Mouse (Mus musculus) gastrocnemius, postnatal 4 days (tissue): ENCODE data around the gene Ccn2. TPM values are rescaled to one million over a fixed set of nuclear protein-coding genes. Genes with fewer than 3 reads are reported as not detected.

ENCODE experiments used
- DNase-seq, 2 experiments: peaks; one replicate each; pipeline ENCODE4 v3.0.0; 2021 to 2022; ENCODE audit warnings: low spot score in 2 of 2, mixed read lengths in 2 of 2
- long read RNA-seq, 2 experiments: library from polyadenylated mRNA; stranded (forward); transcript quantifications; one replicate each; pipeline ENCODE4 v2.0.0; 2021
- total RNA-seq, 2 experiments: library from RNA; stranded (reverse); gene quantifications; 2 replicates each; pipeline ENCODE4 v1.2.3; 2021

The Ccn2 gene
- 10 to 100 TPM; 29.5 to 40.8 TPM for total RNA-seq
- long read RNA-seq, experiment 1, transcript Ccn2-201 (5 exons, 2,398 nt), result major isoform, 28 of 38 reads
- long read RNA-seq, experiment 1, partial matches to known transcripts, result 7 of 38 reads
- long read RNA-seq, experiment 1, other reads (novel, unspliced or antisense), result 3 of 38 reads
- long read RNA-seq, experiment 2, transcript Ccn2-201 (5 exons, 2,398 nt), result major isoform, 27 of 33 reads
- long read RNA-seq, experiment 2, partial matches to known transcripts, result 6 of 33 reads
- long read RNA-seq, experiment 2, other reads (novel, unspliced or antisense), result 0 of 33 reads

DNA sequence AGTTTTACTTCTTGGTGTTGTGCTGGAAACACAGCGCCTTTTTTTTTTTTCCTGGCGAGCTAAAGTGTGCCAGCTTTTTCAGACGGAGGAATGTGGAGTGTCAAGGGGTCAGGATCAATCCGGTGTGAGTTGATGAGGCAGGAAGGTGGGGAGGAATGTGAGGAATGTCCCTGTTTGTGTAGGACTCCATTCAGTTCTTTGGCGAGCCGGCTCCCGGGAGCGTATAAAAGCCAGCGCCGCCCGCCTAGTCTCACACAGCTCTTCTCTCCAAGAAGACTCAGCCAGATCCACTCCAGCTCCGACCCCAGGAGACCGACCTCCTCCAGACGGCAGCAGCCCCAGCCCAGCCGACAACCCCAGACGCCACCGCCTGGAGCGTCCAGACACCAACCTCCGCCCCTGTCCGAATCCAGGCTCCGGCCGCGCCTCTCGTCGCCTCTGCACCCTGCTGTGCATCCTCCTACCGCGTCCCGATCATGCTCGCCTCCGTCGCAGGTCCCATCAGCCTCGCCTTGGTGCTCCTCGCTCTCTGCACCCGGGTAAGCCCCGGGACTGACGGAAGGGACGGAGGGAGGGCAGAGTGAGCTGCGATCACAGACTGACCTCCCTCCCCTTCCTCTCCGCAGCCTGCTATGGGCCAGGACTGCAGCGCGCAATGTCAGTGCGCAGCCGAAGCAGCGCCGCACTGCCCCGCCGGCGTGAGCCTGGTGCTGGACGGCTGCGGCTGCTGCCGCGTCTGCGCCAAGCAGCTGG lies at the start of gene Ccn2:
Gene Ccn2 (plus strand): TSS at position 193 of the 753 bp plus-strand sequence.
- peak; percentile 70 to 87 for DNase-seq

DNA sequence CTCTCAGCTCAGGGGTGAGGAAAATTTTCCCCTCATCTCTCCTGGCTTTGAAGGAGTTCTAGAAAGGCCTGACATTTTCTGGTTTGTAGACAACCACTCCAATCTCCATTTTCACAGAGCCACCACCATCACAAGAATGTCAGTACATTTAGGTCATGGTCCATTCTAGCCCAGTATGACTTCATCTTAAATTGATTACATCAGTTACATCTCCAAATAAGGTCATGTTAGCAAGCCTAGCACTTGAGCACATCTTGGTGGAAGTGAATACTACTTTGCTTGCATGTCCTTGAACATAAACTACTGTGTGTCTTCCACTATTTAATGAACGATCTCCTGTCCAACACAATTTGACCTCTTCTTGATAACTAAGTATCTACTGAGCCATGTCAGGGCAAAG lies 42.4 kb upstream of the Ccn2 start:
- DNase-seq, result no peak

DNA sequence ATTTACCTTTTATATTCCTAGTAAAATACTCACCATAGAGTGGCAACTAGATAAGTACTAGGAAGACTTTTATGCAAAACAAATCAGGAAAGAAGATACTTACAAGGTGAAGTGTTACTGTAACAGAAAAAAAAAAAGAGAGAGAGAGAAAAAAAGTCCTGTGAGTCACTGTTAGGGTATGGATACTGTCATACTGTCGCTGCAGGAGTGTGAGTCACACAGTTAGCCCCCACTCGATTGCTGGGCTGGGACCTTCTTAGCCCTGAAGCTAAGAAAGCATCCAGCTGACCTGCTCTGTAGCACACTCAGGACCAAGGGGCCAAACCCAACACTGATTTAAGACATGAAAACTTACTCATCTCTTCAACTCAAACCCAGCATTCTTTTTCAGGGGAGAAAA lies 41.2 kb upstream of the Ccn2 start:
- no peak for DNase-seq

DNA sequence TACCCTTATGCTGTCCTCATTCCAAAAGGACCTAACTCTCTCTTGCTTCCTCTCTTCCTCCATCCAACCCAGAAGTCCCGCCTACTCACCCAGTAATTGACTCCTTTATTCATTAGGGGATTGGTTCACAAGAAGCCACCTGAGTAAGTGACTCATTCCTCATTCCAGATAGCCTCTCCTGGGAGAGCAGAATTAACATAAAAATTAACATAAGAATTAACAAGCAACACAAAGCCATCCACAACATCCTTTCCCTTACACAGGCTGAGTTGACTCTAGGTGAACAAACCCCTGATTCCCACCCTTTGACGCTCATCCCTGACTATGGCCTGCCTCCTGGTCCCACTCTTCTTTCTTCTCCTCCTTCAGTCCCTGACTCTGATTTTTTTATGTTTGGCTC lies 36.9 kb upstream of the Ccn2 start:
- DNase-seq, result no peak

DNA sequence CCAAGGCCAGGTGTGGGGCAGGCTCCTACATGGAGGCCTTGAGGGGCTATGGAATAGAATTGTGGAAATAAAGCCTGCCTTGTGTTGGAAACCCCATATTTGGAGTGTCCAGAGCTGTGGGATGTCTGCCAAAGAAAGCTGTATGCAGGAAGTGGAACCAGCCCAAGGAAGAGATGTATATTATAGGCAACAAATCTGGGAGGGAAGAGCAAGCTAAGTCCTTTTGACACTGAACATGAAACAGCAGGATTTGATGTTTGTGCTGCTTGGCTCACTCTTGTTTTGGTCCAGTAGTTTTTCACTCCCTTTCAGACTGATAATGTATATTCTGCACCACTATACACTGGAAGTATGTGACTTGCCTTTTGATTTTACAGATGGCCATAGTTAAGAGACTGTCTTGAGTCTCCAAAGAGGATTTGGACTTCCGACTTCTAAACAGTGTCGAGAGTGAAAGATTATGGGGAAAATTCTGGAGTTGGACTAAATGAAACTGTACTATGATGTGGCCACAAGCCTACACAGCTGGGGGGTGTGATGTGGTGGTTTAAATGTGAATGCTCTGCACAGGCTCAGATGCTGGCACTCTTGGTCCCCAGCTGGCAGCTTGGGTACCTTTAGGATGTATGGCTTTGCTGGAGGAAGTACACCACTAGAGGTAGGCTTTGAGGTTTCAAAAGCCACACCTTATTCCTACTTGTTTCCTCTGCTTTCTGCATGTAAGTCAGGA lies 25.4 kb upstream of the Ccn2 start:
- DNase-seq, result no peak

DNA sequence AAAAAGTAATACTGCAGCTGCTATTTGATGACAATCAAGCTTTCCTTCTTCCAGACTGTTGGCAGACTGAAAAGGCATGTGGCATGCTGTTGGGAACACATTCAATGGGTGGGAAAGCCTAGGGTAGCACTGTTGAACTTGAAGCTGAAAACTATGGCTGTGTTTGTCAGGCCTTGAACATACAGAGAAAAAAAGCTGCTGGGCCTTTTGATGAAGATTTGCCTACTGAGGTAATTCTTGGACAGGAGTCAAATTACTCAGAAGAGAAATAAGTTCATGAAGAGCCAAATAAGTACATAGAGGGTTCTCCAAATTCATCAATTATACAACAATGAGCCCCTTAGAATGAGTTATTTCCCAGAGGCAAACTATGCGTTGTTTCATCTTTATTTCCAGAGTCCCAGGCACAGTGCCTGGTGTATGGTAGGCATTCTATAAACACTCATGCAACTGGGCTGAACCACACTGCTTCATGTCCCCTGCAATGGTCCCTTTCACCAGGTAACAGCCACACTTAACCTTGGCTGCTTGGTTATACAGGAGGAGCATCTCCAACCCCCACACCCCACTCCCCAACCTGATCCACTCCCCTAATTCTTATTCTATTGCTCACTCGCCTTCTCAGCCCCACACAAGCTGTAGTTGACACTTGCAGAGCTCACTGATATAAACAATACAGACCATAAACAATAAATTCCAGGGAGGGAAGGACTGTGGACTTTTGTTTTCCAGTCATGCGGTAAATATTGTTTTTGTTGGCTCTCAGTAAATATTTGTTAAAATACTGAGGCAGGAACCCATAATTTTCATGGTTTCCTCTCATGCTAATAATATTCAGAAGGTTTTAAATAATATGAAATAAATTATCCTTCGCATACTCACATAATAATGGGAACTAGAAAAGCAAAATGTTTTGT lies 22.9 kb upstream of the Ccn2 start:
- DNase-seq, result no peak

DNA sequence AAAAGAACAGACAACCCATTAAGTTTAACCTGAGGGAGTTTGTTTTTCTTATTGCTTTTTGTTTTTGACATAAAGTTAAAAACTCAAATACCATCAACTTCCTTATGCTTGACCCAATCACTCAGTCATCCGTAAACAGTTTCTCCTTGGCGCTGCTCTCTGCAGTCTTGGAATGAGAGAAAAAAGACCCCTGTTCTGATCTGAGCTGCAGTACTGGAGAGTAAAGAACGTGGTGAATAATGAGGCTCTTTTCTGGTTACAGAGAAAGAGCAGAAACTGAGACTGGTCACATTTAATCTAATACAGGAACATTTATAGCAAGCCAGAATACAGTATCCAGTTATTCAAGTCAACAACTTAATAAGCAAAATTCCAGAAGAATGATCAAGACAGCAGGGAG lies 21.8 kb upstream of the Ccn2 start:
- no peak for DNase-seq

DNA sequence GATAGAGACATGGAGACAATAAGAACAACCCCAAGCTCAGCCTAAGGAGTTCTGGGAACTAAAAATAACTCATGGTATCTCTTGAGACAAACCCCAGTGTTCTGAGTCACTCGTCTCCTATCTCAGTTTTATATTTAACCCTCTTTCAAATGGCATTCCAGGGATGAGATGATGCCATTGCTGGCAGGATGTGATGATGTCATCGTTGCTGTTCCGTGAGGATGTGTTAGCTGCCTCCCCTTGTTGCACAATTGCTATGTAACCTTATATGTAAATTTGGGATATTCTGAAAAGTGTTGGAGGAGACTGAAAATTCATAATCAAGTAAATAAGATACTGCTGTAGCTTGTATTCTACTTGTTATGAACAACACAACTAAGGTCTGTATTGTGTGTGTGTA lies 14.2 kb upstream of the Ccn2 start:
- no peak for DNase-seq

DNA sequence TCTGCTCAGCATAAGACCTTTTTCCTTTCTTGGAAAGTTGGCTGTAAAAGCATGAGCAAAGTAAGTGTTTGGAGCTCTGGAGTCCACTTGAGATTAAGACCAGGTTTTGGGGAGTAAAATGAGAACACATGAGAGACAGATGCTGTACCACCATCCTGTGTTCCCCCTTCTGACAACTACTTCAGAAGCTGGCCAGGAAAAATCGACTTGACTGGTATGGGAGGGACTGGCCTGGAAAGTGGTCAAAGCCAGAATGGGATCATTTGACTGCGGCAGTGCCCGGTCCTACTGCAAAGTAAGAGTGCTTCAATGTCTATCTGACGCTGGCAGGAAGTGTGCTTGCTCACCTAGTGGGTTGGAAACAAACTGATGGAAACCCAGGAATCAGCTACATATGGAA lies 6.4 kb upstream of the Ccn2 start:
- no peak for DNase-seq

DNA sequence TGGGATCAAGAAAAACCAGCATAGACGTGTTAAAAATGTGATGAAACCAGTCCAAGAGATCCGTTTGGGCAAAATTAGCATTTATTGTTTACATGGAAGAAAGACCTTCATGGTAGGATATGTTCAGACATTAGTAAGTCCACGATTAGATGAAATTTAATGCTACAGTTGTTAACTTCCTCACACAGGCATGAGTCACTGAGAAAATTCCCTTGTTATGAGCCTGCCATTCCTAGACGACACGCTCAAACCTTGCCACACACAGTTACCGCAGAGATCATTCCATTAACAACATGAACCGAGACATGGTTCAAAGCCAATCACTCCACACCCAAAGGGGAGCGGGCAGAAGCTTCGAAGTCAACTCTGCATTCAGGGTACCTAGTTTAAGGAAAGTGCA lies 6.0 kb upstream of the Ccn2 start:
- no peak for DNase-seq

DNA sequence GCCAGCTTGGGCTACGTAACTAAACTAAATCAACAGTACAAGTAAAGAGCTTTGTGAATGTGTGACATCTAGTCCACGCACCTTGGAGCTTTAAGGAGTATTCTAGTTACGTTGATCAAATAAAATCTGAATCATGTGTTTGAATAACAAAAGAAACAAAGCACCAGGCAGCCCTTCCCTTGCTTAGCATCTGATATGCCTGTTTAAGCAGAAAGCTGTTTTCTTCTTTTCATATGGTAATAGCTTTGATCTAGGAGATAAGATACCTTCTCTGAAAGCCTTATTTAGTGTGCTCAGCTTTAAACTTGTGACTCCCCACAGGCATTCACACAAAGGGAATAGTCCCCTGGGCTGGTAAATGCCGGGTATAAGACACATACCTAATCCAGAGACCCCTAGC lies 4.7 kb upstream of the Ccn2 start:
- DNase-seq, result no peak

DNA sequence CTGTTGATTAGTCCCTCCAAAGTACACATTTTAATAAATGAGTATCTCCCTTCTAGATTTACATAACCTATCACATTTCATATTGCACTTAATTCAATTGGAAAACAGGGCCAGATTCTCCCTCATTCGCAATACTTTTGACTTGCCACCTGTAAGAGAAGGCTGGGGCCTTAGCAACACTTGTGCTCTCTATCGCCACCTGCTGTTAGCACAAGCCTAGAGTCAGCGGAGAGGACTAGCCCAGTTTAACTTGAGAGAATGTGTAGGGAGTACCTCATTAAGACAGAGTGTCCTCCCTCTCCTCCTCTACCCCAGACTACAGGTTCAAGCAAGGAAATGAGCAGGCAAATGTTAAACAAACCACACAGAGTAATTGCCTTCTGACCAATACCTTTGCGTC lies 4.1 kb upstream of the Ccn2 start:
- peak; percentile 56 to 85 for DNase-seq

DNA sequence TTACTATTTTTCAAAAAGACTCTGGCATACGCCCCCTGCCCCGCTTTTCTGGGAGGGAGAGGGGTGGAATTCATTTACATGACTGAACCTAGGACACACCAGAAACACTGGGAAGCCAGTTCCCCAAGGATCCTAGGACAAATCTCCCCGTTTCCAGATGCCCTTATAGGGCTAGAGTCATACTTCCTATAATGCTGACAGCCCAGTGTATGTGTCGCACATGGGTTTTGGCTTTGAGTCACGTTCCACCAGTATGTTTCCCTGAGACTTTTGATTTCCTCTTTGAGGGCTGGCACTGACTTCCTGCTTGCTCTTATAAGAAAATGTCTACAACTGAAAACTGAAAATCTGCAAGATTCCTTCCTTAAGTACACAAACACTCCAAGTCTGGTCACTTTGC lies 3.5 kb upstream of the Ccn2 start:
- DNase-seq, result no peak

DNA sequence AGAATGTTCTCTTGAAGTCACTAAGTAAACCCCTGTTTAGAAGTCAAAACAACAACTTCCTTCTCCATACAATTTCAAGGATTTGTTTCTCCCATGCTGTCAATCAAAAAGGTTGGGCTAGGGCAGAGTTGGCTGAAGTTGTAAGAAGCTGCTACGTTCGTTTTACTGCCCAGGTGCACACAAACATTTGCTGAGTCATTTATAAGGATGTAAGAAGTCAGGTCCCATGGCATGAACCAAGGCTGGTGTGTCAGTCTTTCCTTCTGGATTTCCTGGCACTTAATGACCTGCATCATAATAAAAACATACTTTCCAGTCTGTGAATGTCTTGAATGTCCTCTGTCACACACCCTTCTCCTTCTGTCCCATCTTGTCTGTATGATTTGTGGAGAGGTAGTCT lies 2.9 kb upstream of the Ccn2 start:
- DNase-seq, result no peak

DNA sequence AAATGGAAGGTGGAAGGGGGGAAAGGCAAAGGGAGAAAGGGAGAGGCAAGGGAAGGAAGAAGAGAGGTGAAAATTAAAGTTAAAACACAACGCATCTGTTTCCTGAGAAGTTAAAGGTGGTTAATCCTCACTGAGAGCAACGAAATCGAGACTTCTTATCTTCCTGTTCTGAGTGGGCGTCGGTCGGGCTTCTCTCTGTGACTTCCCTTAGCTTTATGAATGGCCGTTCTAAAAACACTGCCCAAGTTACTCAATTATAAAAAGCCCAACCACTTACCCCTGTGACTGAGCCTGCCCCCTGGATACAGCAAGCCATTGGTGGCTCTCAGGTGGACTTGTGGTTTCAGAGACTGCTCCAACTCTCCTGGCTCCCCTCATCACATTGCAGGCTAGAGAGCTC lies 2.3 kb upstream of the Ccn2 start:
- DNase-seq, result no peak

DNA sequence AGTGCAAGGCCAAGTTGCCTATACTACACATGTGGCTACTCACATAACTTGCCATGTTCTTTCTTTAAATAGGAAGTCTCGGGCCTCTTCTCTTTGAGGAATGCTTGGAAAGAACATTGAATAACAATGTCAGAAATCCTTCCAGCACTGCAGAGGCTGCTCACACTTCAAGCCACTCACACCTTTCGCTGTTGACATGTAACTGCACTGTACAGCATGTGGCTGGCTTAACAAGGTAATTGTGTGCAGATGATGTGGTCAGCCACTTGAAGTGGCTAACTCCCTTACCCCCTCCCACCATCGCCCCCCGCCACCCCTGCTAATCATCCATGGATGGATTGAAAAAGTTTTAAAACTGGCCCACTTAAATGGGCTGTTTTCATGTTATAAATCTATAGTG lies 1.7 kb upstream of the Ccn2 start:
- no peak for DNase-seq

DNA sequence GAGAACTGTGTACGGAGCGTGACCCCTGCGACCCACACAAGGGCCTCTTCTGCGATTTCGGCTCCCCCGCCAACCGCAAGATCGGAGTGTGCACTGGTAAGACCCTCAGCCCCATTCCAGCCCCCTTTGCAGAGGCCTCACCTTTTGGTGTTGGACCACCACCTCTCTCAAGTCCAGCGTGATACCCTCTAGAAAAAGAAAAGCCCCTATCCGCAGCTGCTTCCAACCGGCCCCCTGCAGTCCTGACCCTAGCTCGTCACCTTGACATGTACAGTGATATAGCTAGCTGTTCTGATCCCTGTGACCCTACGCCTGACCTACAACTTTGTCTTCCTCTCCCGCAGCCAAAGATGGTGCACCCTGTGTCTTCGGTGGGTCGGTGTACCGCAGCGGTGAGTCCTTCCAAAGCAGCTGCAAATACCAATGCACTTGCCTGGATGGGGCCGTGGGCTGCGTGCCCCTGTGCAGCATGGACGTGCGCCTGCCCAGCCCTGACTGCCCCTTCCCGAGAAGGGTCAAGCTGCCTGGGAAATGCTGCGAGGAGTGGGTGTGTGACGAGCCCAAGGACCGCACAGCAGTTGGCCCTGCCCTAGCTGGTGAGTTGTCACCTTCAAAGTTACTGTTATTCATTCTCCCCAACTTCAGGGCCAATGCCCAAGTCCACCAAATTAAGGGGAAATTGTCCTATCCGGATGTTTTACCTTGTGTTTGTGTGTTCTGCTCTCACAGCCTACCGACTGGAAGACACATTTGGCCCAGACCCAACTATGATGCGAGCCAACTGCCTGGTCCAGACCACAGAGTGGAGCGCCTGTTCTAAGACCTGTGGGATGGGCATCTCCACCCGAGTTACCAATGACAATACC lies 994 bp downstream of the Ccn2 start:
- DNase-seq, result peak; percentile 29 to 58

DNA sequence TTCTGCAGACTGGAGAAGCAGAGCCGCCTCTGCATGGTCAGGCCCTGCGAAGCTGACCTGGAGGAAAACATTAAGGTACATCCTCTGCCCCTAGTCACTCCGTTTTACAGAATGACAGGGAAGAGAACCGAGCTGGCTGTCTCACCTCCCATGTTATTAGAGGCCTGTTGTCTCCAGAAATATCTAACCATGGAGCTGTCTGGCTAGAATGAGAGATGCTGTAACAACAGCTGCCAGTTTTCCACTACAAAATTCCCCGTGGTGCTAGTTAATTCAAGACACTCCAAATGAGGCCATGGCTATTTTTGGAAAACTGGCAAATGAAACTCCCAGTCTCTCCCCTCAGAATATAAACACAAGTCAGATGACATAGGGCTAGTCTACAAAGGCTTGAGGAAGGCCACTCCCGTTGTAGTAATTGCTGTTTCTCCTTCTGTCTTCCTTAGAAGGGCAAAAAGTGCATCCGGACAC lies 1.7 kb downstream of the Ccn2 start:
- peak in 1 of 2 experiments; percentile 44 for DNase-seq

DNA sequence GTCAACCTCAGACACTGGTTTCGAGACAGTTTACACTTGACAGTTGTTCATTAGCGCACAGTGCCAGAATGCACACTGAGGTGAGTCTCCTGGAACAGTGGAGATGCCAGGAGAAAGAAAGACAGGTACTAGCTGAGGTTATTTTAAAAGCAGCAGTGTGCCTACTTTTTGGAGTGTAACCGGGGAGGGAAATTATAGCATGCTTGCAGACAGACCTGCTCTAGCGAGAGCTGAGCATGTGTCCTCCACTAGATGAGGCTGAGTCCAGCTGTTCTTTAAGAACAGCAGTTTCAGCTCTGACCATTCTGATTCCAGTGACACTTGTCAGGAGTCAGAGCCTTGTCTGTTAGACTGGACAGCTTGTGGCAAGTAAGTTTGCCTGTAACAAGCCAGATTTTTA lies 2.5 kb downstream of the Ccn2 start:
- no peak for DNase-seq

DNA sequence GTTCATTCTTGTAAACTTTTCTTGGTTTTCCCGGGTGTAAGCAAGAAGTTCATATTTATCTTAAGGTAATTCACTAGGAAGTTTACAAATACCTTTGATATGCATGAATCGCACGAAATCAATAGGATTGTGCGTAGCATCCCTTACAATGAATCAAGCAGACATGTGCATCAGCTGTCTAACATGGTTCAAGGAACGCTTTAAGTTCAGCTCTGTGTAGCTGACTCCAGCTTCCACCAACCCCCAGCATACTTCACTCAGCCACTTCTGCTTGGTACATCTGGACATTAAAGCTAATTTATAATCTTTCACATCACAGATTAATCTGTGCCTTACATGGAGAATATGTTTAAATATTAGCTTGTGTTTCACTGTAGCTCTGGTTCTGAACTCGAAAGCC lies 3.5 kb downstream of the Ccn2 start:
- DNase-seq, result no peak
